Mouse (Mus musculus): ENCODE data around the gene Slc7a6os. TPM values are rescaled to one million over a fixed set of nuclear protein-coding genes. Genes with fewer than 3 reads are reported as not detected.
A peak's percentile ranks its signal among the peaks of the same experiment; 100 is the strongest.
"Not testable (repeated sequence)": the region's sequence is repeated elsewhere in the genome, so short reads cannot be mapped to it uniquely, and the experiment has no call there.

The Slc7a6os gene
- polyA plus RNA-seq, 1 experiment from 2014 or later, result 39.6 TPM

DNA sequence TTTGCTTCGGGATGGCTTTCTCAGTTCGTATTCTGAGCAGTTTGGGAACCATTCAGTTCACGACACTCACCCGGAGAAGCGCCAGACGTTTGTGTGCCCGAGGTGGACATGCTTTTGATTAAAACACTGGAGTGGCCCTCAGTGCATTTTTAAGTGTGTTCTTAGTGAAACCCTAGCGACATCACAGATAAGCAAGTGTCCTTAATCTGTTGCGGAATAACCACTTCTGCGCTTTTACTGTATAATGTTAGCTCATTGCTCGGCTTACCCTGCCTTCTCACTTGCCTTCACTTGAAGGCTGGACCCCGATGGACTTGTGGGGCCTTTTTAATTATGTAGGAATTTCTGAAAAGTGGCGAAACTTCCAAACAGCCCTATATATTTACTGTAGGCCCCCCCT is 686 bp upstream of the Slc7a6os start:
- H3K36me3 ChIP-seq, result peaks cover 47% of the 10 kb centered on the region
- no peaks in the 10 kb centered on the region for H3K9me3 ChIP-seq (replicated peaks)
- peak overlapping the region; percentile 83 for H3K4me3 ChIP-seq (replicated peaks)
- H3K27me3 ChIP-seq, result no peaks in the 10 kb centered on the region
- H3K9ac ChIP-seq, result peak overlapping the region; percentile 86
- peaks cover 15% of the 10 kb centered on the region for H3K4me1 ChIP-seq
- WGBS, result 2% methylated on average over 13 of the region's 13 CpGs
- ATAC-seq (ENCODE audit: insufficient number of reproducible peaks, low FRiP score, low TSS enrichment, low read depth), result no peak
- peak overlapping the region; percentile 95 for H3K27ac ChIP-seq (replicated peaks)
- H3K4me2 ChIP-seq (replicated peaks), result peak overlapping the region; percentile 55

DNA sequence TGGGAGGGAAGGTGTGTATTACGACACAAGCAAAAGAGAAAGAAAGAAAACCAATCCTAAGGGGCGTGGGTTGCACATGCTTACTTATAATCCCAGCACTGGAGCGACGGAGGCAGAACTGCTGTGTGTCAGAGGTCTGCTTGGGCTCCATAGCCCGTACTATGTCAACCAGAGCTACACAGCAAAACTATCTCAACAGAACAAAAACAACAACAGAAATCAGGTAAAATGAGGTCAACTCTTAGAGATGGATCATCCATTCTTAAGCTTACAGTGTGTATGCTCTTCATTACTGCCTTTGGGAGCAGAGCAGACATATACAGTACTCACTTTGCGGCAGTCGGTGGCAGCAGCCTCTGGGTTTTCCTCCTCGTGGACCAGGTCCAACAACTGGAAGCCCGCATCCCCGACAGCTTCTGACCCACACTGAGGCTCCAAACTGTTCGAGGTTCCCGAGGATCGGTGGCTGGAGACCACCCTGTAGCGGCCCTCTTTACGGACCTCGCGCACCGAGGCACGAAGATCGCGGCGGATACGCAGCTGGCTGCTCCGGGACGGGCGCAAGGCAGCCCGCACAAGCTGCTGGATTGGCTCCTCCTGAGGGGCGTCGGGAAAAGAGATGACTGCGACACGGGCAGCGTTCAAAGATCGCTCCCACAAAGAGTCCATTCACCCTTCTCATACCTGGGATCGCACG is 552 bp downstream of the Slc7a6os start:
- H3K9ac ChIP-seq, result peak overlapping the region; percentile 86
- H3K4me2 ChIP-seq (replicated peaks), result peak overlapping the region; percentile 55
- H3K4me3 ChIP-seq (replicated peaks), result peak overlapping the region; percentile 83
- ATAC-seq (ENCODE audit: insufficient number of reproducible peaks, low FRiP score, low TSS enrichment, low read depth), result peak; percentile 55
- H3K9me3 ChIP-seq (replicated peaks), result no peaks in the 10 kb centered on the region
- peak overlapping the region; percentile 95 for H3K27ac ChIP-seq (replicated peaks)
- H3K27me3 ChIP-seq, result no peaks in the 10 kb centered on the region
- H3K4me1 ChIP-seq, result peaks cover 15% of the 10 kb centered on the region
- WGBS, result under 1% methylated on average over 35 of the region's 35 CpGs
- peaks cover 37% of the 10 kb centered on the region for H3K36me3 ChIP-seq

DNA sequence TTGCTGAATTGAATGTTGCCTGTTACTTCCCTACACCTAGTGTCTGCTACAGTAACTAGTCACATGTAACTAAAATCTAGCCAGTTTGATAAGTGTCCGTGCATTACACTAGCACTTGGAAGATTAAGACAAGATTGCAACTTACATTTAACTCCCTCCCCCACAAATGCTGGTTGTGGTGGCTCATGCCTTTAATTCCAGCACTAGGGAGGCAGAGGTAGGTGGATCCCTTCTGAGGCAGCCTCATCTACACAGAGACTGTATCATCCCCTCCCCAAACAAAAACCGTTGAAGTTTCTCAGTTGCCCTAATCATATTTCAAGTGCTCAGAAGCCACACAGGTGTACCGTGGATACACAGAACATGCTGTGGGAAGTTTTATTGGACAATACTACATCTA is 11.1 kb downstream of the Slc7a6os start:
- H3K4me2 ChIP-seq (replicated peaks); H3K9ac ChIP-seq; H3K9me3 ChIP-seq (replicated peaks); H3K27ac ChIP-seq (replicated peaks); ATAC-seq (ENCODE audit: insufficient number of reproducible peaks, low FRiP score, low TSS enrichment, low read depth); H3K4me1 ChIP-seq; H3K4me3 ChIP-seq (replicated peaks); H3K27me3 ChIP-seq: not testable (repeated sequence)
- 79% methylated on average over 3 of the region's 3 CpGs for WGBS
- peaks cover 74% of the 10 kb centered on the region for H3K36me3 ChIP-seq

DNA sequence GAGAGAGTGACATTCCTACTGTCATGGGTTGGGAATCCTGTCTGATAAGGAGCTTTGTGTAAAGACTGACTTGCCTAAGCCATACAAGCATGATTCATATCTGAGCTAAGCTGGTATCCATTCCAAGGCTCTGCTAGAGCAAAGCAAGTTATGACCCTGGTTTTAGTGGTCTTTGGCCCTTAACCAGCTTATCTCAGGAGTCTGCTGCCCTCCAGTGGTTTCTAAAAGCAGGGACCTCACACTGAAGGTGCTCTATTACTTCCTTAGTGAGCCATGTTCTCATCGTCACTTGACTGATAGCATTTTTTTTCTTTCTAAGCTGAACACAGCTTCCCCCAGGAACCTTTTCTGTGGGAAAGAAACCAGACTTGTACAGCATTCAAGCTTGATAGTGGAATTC is 12.0 kb downstream of the Slc7a6os start:
- no peak overlapping the region for H3K27ac ChIP-seq (replicated peaks)
- H3K27me3 ChIP-seq, result no peaks in the 10 kb centered on the region
- peaks cover 72% of the 10 kb centered on the region for H3K36me3 ChIP-seq
- 16% methylated on average over 1 of the region's 1 CpGs for WGBS
- no peak overlapping the region for H3K9ac ChIP-seq
- ATAC-seq (ENCODE audit: insufficient number of reproducible peaks, low FRiP score, low TSS enrichment, low read depth), result no peak
- no peaks in the 10 kb centered on the region for H3K9me3 ChIP-seq (replicated peaks)
- no peak overlapping the region for H3K4me2 ChIP-seq (replicated peaks)
- H3K4me3 ChIP-seq (replicated peaks), result no peak overlapping the region
- no peaks in the 10 kb centered on the region for H3K4me1 ChIP-seq

GRCm38 (mm10) chr8:106194062-106194461 is 16.7 kb downstream of the Slc7a6os start:
- 86% methylated on average over 5 of the region's 5 CpGs for WGBS
- ATAC-seq (ENCODE audit: insufficient number of reproducible peaks, low FRiP score, low TSS enrichment, low read depth), result no peak
- H3K4me3 ChIP-seq (replicated peaks), result no peak overlapping the region

DNA sequence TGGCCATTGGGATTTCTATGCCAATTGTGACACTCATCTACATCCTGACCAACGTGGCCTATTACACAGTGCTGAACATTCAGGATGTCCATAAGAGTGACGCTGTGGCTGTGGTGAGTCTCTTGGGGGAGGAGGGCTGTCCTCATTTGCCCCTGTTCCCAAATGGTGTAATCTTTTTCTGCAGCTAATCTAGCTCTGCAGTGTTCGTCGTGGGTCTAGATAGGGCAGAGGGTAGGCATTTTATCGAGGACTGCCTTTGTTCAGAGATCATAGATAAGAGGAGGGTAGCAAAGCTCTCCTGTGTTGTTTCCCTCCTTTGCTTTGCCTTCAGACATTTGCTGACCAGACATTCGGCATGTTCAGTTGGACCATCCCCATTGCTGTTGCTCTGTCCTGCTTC is 17.6 kb downstream of the Slc7a6os start:
- H3K27me3 ChIP-seq, result no peaks in the 10 kb centered on the region
- no peak overlapping the region for H3K4me2 ChIP-seq (replicated peaks)
- no peak overlapping the region for H3K9ac ChIP-seq
- no peak overlapping the region for H3K4me3 ChIP-seq (replicated peaks)
- no peaks in the 10 kb centered on the region for H3K9me3 ChIP-seq (replicated peaks)
- no peaks in the 10 kb centered on the region for H3K4me1 ChIP-seq
- H3K36me3 ChIP-seq, result peaks cover 61% of the 10 kb centered on the region
- no peak for ATAC-seq (ENCODE audit: insufficient number of reproducible peaks, low FRiP score, low TSS enrichment, low read depth)
- 85% methylated on average over 6 of the region's 6 CpGs for WGBS
- H3K27ac ChIP-seq (replicated peaks), result no peak overlapping the region

More at GRCm38 (mm10) chr8:106194062-106194461, 16.7 kb downstream of the Slc7a6os start:
- Histone ChIP-seq H3K36me3 (peaks cover 66% of the 10 kb centered on the region), H3K9ac (no peak overlapping the region), H3K27me3 (no peaks in the 10 kb centered on the region), H3K4me2 (replicated peaks) (no peak overlapping the region), H3K4me1 (no peaks in the 10 kb centered on the region), H3K27ac (replicated peaks) (no peak overlapping the region), H3K9me3 (replicated peaks) (no peaks in the 10 kb centered on the region)

GRCm38 (mm10) chr8:106191639-106192038 is 19.1 kb downstream of the Slc7a6os start:
- Histone ChIP-seq H3K4me2 (replicated peaks) (no peak overlapping the region), H3K4me1 (no peaks in the 10 kb centered on the region), H3K4me3 (replicated peaks) (no peak overlapping the region), H3K9ac (no peak overlapping the region), H3K27me3 (no peaks in the 10 kb centered on the region), H3K27ac (replicated peaks) (no peak overlapping the region), H3K36me3 (peaks cover 60% of the 10 kb centered on the region), H3K9me3 (replicated peaks) (no peaks in the 10 kb centered on the region)
- WGBS, result 82% methylated on average over 5 of the region's 5 CpGs
- no peak for ATAC-seq (ENCODE audit: insufficient number of reproducible peaks, low FRiP score, low TSS enrichment, low read depth)

- no peak overlapping the region for H3K4me2 ChIP-seq (replicated peaks)
- 87% methylated on average over 4 of the region's 4 CpGs for WGBS
- no peaks in the 10 kb centered on the region for H3K27me3 ChIP-seq
- no peaks in the 10 kb centered on the region for H3K9me3 ChIP-seq (replicated peaks)
- no peak overlapping the region for H3K4me3 ChIP-seq (replicated peaks)
- H3K27ac ChIP-seq (replicated peaks), result no peak overlapping the region
- peaks cover 36% of the 10 kb centered on the region for H3K36me3 ChIP-seq
- no peak overlapping the region for H3K9ac ChIP-seq
- H3K4me1 ChIP-seq, result no peaks in the 10 kb centered on the region
- ATAC-seq (ENCODE audit: insufficient number of reproducible peaks, low FRiP score, low TSS enrichment, low read depth), result no peak
Observed at GRCm38 (mm10) chr8:106189162-106189561, 21.6 kb downstream of the Slc7a6os start.

DNA sequence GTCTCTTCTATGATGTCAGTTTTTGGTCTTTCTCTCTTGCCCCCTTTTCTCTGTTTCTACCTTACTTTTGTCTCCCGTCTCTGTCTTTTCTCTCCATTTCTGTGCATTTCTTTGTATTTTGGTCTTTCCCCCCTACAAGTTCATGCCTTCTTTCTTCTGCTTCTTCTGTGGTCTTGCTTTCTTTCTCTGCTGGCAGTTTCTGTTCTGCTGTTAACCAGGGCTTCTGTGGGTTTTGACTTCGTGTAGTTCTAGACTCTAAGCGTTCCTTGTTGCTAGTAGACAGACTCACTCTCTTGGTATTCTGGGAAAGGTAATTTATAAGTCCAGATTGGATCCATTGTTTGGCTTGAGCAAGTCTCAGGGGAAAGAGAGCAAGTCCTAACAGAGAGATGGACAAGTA is 24.3 kb downstream of the Slc7a6os start:
- H3K4me3 ChIP-seq (replicated peaks), result no peak overlapping the region
- ATAC-seq (ENCODE audit: insufficient number of reproducible peaks, low FRiP score, low TSS enrichment, low read depth), result no peak
- H3K27ac ChIP-seq (replicated peaks), result no peak overlapping the region
- 90% methylated on average over 3 of the region's 3 CpGs for WGBS
- H3K27me3 ChIP-seq, result no peaks in the 10 kb centered on the region
- no peak overlapping the region for H3K4me2 ChIP-seq (replicated peaks)
- peaks cover 31% of the 10 kb centered on the region for H3K36me3 ChIP-seq
- no peaks in the 10 kb centered on the region for H3K9me3 ChIP-seq (replicated peaks)
- H3K4me1 ChIP-seq, result no peaks in the 10 kb centered on the region
- no peak overlapping the region for H3K9ac ChIP-seq

GRCm38 (mm10) chr8:106185628-106186270 is 25.0 kb downstream of the Slc7a6os start:
- Histone ChIP-seq H3K27ac (replicated peaks) (no peak overlapping the region; the same call in 1 of the 2 replicates), H3K4me2 (replicated peaks) (no peak overlapping the region), H3K4me1 (no peaks in the 10 kb centered on the region), H3K27me3 (no peaks in the 10 kb centered on the region), H3K4me3 (replicated peaks) (no peak overlapping the region), H3K36me3 (peaks cover 31% of the 10 kb centered on the region), H3K9ac (no peak overlapping the region), H3K9me3 (replicated peaks) (no peaks in the 10 kb centered on the region)
- 60% methylated on average over 8 of the region's 8 CpGs for WGBS
- no peak for ATAC-seq (ENCODE audit: insufficient number of reproducible peaks, low FRiP score, low TSS enrichment, low read depth)

DNA sequence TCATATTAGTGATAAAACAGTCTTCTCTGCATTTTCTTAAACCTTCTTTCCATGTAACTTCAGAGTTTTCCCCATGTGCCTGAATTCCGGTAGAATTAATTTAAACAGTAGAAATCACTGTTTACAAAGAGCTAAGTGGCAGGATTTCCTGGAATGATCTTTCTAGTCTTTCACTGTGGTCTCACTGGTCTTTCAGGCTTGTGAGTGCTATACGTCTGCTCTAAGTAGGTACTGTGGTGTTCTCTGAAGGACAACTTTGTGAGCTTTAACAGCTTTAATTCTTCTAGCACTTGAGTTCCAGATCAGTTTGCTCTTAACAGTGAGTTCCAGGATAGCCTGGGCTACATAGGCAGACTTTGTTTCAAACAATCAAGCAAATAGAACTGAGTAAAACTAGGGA is 32.3 kb downstream of the Slc7a6os start:
- ATAC-seq (ENCODE audit: insufficient number of reproducible peaks, low FRiP score, low TSS enrichment, low read depth), result no peak
- H3K27ac ChIP-seq (replicated peaks), result no peak overlapping the region
- H3K4me3 ChIP-seq (replicated peaks), result no peak overlapping the region
- H3K4me2 ChIP-seq (replicated peaks), result no peak overlapping the region
- no peaks in the 10 kb centered on the region for H3K27me3 ChIP-seq
- H3K9me3 ChIP-seq (replicated peaks), result no peaks in the 10 kb centered on the region
- H3K9ac ChIP-seq, result no peak overlapping the region
- WGBS, result 53% methylated on average over 2 of the region's 2 CpGs
- H3K36me3 ChIP-seq, result peaks cover 14% of the 10 kb centered on the region
- peaks cover 9% of the 10 kb centered on the region; the same call in 1 of the 2 replicates for H3K4me1 ChIP-seq

All from embryonic facial prominence, embryonic 15.5 days (tissue).